Mouse (Mus musculus) kidney, embryonic 15.5 days (tissue): ENCODE data around the gene Olfr554. TPM values are rescaled to one million over a fixed set of nuclear protein-coding genes. Genes with fewer than 3 reads are reported as not detected.

ENCODE experiments used
- ATAC-seq: fragments of 200-750 bp; cut with Nextera tagmentation; replicated peaks from 2 replicates; pipeline ENCODE4 v1.8.0; 2017; ENCODE audit warnings: moderate TSS enrichment; ENCODE audit not compliant: low FRiP score
- H3K27ac ChIP-seq: fragments of 300-500 bp; sonication (generic); 2 replicates; pipeline ENCODE4 v1.5.1; 2015; ENCODE audit warnings: mild to moderate bottlenecking, inconsistent platforms
- H3K27me3 ChIP-seq: fragments of 300-500 bp; sonication (generic); 2 replicates; pipeline ENCODE4 v1.6.1; 2015; ENCODE audit warnings: inconsistent platforms
- H3K36me3 ChIP-seq: fragments of 300-500 bp; sonication (generic); 2 replicates; pipeline ENCODE4 v1.6.1; 2015; ENCODE audit warnings: inconsistent platforms
- H3K4me1 ChIP-seq: fragments of 300-500 bp; sonication (generic); 2 replicates; pipeline ENCODE4 v1.6.1; 2015; ENCODE audit warnings: inconsistent platforms
- H3K4me2 ChIP-seq: fragments of 300-500 bp; sonication (generic); 2 replicates; pipeline ENCODE4 v1.6.1; 2015; ENCODE audit warnings: moderate library complexity, mild to moderate bottlenecking, inconsistent platforms
- H3K4me3 ChIP-seq: fragments of 300-500 bp; sonication (generic); replicated peaks from 2 replicates; pipeline ENCODE4 v1.5.1; 2015; ENCODE audit warnings: mild to moderate bottlenecking, inconsistent platforms
- H3K9ac ChIP-seq: fragments of 300-500 bp; sonication (generic); 2 replicates; pipeline ENCODE4 v1.6.1; 2015; ENCODE audit warnings: mild to moderate bottlenecking, inconsistent platforms
- H3K9me3 ChIP-seq: fragments of 300-500 bp; sonication (generic); replicated peaks from 2 replicates; pipeline ENCODE4 v1.6.1; 2016; ENCODE audit warnings: inconsistent platforms
- WGBS: fragments of 180-500 bp; shearing (Covaris S2); methylation state at CpG from one replicate; pipeline ENCODE4 v1.1.7; 2015; ENCODE audit warnings: mixed read lengths; 5-methylcytosine and 5-hydroxymethylcytosine counted together
- polyA plus RNA-seq: library from polyadenylated mRNA; unstranded; fragments of >200 nt; fragmentation: Nextera tagmentation; extraction: Ambion mirVana; gene quantifications from 2 replicates; pipeline ENCODE4 v1.2.1, GENCODE M21; 2015

Gene Olfr554
- polyA plus RNA-seq, 1 experiment from 2014 or later, result not detected

- H3K4me2 ChIP-seq, result no peak overlapping the region
- 76% methylated on average over 1 of the region's 1 CpGs for WGBS
- no peak overlapping the region for H3K9ac ChIP-seq
- no peaks in the 10 kb centered on the region for H3K27me3 ChIP-seq
- no peak overlapping the region for H3K27ac ChIP-seq
- ATAC-seq, result no peak
- no peaks in the 10 kb centered on the region for H3K9me3 ChIP-seq
- H3K36me3 ChIP-seq, result peaks cover 27% of the 10 kb centered on the region; the same call in 1 of the 2 replicates
- H3K4me3 ChIP-seq, result no peak overlapping the region
- no peaks in the 10 kb centered on the region for H3K4me1 ChIP-seq
These were observed 43.7 kb downstream of the Olfr554 start for GRCm38 (mm10) chr7:102681916-102682315.

- no peaks in the 10 kb centered on the region for H3K4me1 ChIP-seq
- H3K4me2 ChIP-seq, result peak within 1 kb of the TSS; percentile 81
- under 1% methylated on average over 40 of the region's 40 CpGs for WGBS
- H3K27ac ChIP-seq, result peak within 1 kb of the TSS; percentile 83
- peaks cover 6% of the 10 kb centered on the region; the same call in 1 of the 2 replicates for H3K36me3 ChIP-seq
- peak within 1 kb of the TSS; percentile 72 for H3K9ac ChIP-seq
- peak within 1 kb of the TSS; percentile 73 for H3K4me3 ChIP-seq
- ATAC-seq, result peak; percentile 100
- no peaks in the 10 kb centered on the region for H3K9me3 ChIP-seq
- H3K27me3 ChIP-seq, result no peaks in the 10 kb centered on the region
These were observed 48.8 kb downstream of the Olfr554 start, which contains the start of gene Trim68 for GRCm38 (mm10) chr7:102686944-102687501. Gene Trim68, minus strand, starts transcription at chr7:102687327.

Other genes starting within 250 kb of the Olfr554 start
- gene Rrm1, start 196.7 kb upstream of the Olfr554 start, polyA plus RNA-seq, result 155 and 159 TPM in 2 replicates
- gene Olfr543, start 156.8 kb upstream of the Olfr554 start, polyA plus RNA-seq, result 0.38 and 0.48 TPM in 2 replicates
- gene Olfr544, start 150.1 kb upstream of the Olfr554 start, polyA plus RNA-seq, result 0.09 TPM in 1 of 2 replicates, not detected in the other
- gene Olfr545, start 138.9 kb upstream of the Olfr554 start, polyA plus RNA-seq, result 0.09 and 0.16 TPM in 2 replicates
- not detected in 2 replicates for gene Olfr547, start 103.7 kb upstream of the Olfr554 start, polyA plus RNA-seq
- gene Olfr548-ps1, start 97.5 kb upstream of the Olfr554 start, polyA plus RNA-seq, result not detected in 2 replicates
- not detected in 2 replicates for gene Olfr549, start 88.6 kb upstream of the Olfr554 start, polyA plus RNA-seq
- gene Trim21, start 72.9 kb upstream of the Olfr554 start, polyA plus RNA-seq, result 0.17 and 0.44 TPM in 2 replicates
- gene Olfr550, start 67.0 kb upstream of the Olfr554 start, polyA plus RNA-seq, result not detected in 2 replicates
- gene Olfr551, start 46.5 kb upstream of the Olfr554 start, polyA plus RNA-seq, result not detected in 2 replicates
- not detected in 2 replicates for gene Olfr552, start 40.7 kb upstream of the Olfr554 start, polyA plus RNA-seq
- not detected in 2 replicates for gene Olfr553, start 20.2 kb upstream of the Olfr554 start, polyA plus RNA-seq
- gene Olfr555, start 20.4 kb downstream of the Olfr554 start, polyA plus RNA-seq, result not detected in 2 replicates
- gene Olfr556, start 26.5 kb downstream of the Olfr554 start, polyA plus RNA-seq, result not detected in 2 replicates
- gene Trim68, start 48.9 kb downstream of the Olfr554 start, polyA plus RNA-seq, result 13.0 and 15.5 TPM in 2 replicates
- not detected in 2 replicates for gene Olfr557, start 57.5 kb downstream of the Olfr554 start, polyA plus RNA-seq
- 0.78 and 0.81 TPM in 2 replicates for gene Olfr558, start 63.8 kb downstream of the Olfr554 start, polyA plus RNA-seq
- not detected in 2 replicates for gene Olfr33, start 80.6 kb downstream of the Olfr554 start, polyA plus RNA-seq
- not detected in 2 replicates for gene Olfr559, start 89.1 kb downstream of the Olfr554 start, polyA plus RNA-seq
- gene Olfr560, start 120.9 kb downstream of the Olfr554 start, polyA plus RNA-seq, result not detected in 2 replicates
- 0.27 and 0.48 TPM in 2 replicates for gene Olfr78, start 121.0 kb downstream of the Olfr554 start, polyA plus RNA-seq
- not detected in 2 replicates for gene Olfr561, start 132.8 kb downstream of the Olfr554 start, polyA plus RNA-seq
- gene Olfr564, start 165.0 kb downstream of the Olfr554 start, polyA plus RNA-seq, result not detected in 2 replicates
- gene Olfr566, start 220.3 kb downstream of the Olfr554 start, polyA plus RNA-seq, result not detected in 2 replicates
- gene Olfr568, start 238.7 kb downstream of the Olfr554 start, polyA plus RNA-seq, result not detected in 2 replicates